Mouse (Mus musculus) ES-Bruce4 (cell line): Measurements from ENCODE around the gene Gm26602.

Experiments used
- CTCF ChIP-seq: IDR thresholded peaks from one replicate; pipeline ENCODE4 v1.8.1; 2011; ENCODE audit warnings: low read depth, low read length
- POLR2A ChIP-seq: IDR thresholded peaks from one replicate; pipeline ENCODE4 v1.8.1; 2011; ENCODE audit warnings: low read length; ENCODE audit not compliant: insufficient read depth

DNA sequence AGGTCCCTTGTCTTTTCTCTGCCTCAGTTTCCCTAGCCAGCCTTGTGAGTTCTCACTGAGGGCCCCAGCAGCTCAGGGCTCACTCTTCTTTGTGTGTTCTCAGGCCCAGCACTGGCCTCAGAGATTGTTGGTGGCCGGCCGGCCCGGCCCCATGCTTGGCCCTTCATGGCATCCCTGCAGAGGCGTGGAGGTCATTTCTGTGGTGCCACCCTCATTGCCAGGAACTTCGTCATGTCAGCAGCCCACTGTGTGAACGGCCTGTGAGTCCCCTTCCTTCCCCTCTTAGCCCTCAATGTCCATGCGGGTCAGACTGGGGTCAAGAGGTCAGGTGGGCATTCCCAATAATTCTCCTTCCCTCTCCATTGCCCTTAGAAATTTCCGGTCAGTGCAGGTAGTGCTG lies 24.0 kb upstream of the Gm26602 start:
- TF ChIP-seq CTCF = no peak
- TF ChIP-seq POLR2A = no peak
